Mouse (Mus musculus) megakaryocyte, embryonic 14.5 days (primary cell): ENCODE measurements around the gene Prim2.

ENCODE experiments used
- FLI1 ChIP-seq: IDR thresholded peaks from 2 replicates; pipeline ENCODE4 v1.6.1; 2012; ENCODE audit warnings: low read length, inconsistent platforms, mixed read lengths
- GATA1 ChIP-seq: IDR thresholded peaks from 3 replicates; pipeline ENCODE4 v1.6.1; 2012; ENCODE audit warnings: mixed read lengths, low read length, inconsistent platforms, borderline replicate concordance

GRCm38 (mm10) chr1:33673158-33673960 is 3.8 kb upstream of the Prim2 start:
- TF ChIP-seq GATA1: no peak
- no peak for TF ChIP-seq FLI1
